Mouse (Mus musculus): ENCODE results near the gene Phc3. TPM values are rescaled to one million over a fixed set of nuclear protein-coding genes. Genes with fewer than 3 reads are reported as not detected.
"Not testable (repeated sequence)": the region's sequence is repeated elsewhere in the genome, so short reads cannot be mapped to it uniquely, and the experiment has no call there.

Phc3 gene
- polyA plus RNA-seq, 1 experiment from 2014 or later = 7.8 TPM

DNA sequence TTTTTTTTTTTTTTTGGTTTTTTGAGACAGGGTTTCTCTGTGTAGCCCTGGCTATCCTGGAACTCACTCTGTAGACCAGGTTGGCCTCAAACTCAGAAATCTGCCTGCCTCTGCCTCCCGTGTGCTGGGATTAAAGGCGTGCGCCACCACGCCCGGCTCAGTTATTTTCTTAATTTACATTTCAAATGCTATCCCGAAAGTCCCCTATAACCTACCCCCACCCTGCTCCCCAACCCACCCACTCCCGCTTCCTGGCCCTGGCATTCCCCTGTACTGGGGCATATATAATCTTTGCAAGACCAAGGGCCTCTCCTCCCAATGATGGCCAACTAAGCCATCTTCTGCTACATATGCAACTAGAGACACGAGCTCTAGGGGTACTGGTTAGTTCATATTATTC lies 109.6 kb downstream of the Phc3 start:
- not testable (repeated sequence) for H3K9me3 ChIP-seq; H3K27ac ChIP-seq; H3K4me2 ChIP-seq; H3K4me1 ChIP-seq; ATAC-seq (ENCODE audit: insufficient read depth, low FRiP score, low read depth); H3K9ac ChIP-seq; H3K27me3 ChIP-seq (replicated peaks); H3K4me3 ChIP-seq (replicated peaks); H3K36me3 ChIP-seq
- 92% methylated on average over 8 of the region's 8 CpGs for WGBS

DNA sequence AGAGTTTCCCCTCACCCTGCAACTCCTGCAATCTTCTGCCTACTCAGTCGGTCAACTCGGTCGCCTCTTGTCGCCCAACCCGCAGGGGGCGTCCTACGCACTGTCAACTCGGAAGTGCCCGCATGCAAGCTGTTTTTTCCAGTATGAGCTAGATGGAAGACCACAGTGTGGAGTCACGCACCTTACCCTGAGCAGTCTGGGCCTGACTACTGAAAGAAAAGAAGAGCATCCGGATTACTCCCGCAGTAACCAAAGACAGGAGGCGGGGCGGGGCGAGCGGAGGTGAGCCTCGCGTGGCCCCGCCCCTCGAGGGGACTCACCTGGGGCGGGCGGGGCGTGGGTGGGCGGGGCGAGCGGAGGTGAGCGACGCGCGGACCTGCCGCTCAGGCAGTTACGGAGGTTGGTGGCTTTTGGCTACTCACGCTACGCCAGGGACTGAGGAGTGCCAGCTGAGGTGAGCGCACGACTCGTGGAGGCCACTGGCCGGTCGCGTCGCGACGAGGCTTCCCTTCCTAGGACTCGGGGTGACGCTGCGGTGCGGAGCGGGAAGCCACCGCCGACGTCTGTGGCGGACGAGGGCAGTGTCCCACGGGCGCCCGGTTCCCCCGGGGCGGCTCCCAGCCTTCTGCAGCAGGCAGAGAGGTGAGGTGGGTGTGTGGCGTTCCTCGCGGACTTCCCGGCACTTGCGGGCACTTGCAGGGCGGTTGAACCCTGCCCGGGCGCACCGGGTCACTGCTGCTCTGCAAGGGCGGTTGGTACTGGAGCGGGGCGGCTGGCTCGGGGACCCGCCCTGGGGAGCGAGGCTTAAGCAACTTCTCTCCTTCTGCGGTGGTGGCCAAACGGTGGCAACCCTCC lies 113.4 kb downstream of the Phc3 start, which contains the start of gene Gpr160:
Gene Gpr160, plus strand, starts transcription at position 347 of the 855 bp plus-strand sequence.
- Histone ChIP-seq H3K9me3 (no peaks in the 10 kb centered on the region), H3K27ac (peak within 1 kb of the TSS; percentile 54; the same call in 1 of the 2 replicates), H3K4me3 (replicated peaks) (peak within 1 kb of the TSS; percentile 61), H3K4me2 (peak within 1 kb of the TSS; percentile 96), H3K9ac (peak within 1 kb of the TSS; percentile 49; the same call in 1 of the 2 replicates), H3K36me3 (no peaks in the 10 kb centered on the region), H3K4me1 (0 out of 2 replicates have a peak, but pooled peaks cover 3% of the 10 kb centered on the region), H3K27me3 (replicated peaks) (no peaks in the 10 kb centered on the region)
- WGBS = under 1% methylated on average over 74 of the region's 75 CpGs
- peak; percentile 93 for ATAC-seq (ENCODE audit: insufficient read depth, low FRiP score, low read depth)

DNA sequence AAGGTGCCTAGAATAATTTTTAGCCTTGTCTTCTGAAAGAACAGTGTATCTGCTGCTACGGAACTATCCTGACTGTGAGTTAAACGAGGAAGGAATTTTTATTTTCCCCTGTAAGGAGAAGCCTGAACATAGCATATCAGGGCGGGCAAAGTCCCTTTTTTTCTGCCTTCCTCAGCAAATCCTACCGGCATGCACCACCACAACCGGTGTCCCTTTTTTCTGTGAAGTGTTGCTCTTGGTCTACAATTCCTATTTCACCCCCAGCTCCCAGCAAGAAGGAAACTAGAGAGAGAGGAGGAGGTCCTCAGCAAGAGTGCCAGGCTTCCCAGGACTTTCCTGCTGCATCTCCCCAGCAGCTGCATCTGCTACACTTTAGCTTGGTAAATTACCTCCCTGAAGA lies 115.6 kb downstream of the Phc3 start:
- 80% methylated on average over 5 of the region's 5 CpGs for WGBS
- 0 out of 2 replicates have a peak, but pooled peaks cover 3% of the 10 kb centered on the region for H3K4me1 ChIP-seq
- no peaks in the 10 kb centered on the region for H3K36me3 ChIP-seq
- no peak for ATAC-seq (ENCODE audit: insufficient read depth, low FRiP score, low read depth)
- no peak overlapping the region for H3K4me2 ChIP-seq
- no peaks in the 10 kb centered on the region for H3K27me3 ChIP-seq (replicated peaks)
- H3K27ac ChIP-seq = no peak overlapping the region
- no peak overlapping the region for H3K9ac ChIP-seq
- no peak overlapping the region for H3K4me3 ChIP-seq (replicated peaks)
- no peaks in the 10 kb centered on the region for H3K9me3 ChIP-seq

DNA sequence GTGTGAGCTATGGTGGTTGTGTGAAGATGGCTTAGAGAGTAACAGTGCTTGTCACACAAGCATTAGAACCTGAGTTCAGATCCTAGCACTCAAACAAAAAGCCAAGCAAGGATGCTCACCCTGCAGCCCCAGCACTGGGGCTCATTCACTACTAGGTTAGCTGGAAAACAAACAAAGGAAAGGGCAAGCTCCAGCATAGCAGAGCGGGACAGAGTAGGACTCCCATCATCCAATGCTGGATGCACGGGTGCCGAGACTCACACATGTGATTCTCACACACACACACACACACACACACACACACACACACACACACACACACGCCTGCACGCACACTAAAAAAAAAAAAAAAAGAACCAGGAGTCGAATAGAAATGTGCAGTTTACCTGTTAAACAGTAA lies 117.8 kb downstream of the Phc3 start:
- H3K4me2 ChIP-seq = no peak overlapping the region
- 63% methylated on average over 5 of the region's 6 CpGs for WGBS
- no peak for ATAC-seq (ENCODE audit: insufficient read depth, low FRiP score, low read depth)

More for the DNA sequence above, 117.8 kb downstream of the Phc3 start:
- Histone ChIP-seq H3K4me3 (replicated peaks) (no peak overlapping the region), H3K4me1 (0 out of 2 replicates have a peak, but pooled peaks cover 3% of the 10 kb centered on the region), H3K9ac (no peak overlapping the region), H3K27ac (no peak overlapping the region), H3K27me3 (replicated peaks) (no peaks in the 10 kb centered on the region), H3K36me3 (no peaks in the 10 kb centered on the region), H3K9me3 (no peaks in the 10 kb centered on the region)

Other genes starting within 250 kb of the Phc3 start
- not detected in 2 replicates for gene Samd7, start 223.1 kb downstream of the Phc3 start, polyA plus RNA-seq (2015; fragmentation: Nextera tagmentation; extraction: Ambion mirVana)
- 78.6 and 86.7 TPM in 2 replicates for gene Sec62, start 176.5 kb downstream of the Phc3 start, polyA plus RNA-seq (2015; fragmentation: Nextera tagmentation; extraction: Ambion mirVana)
- 7.3 TPM in 2 replicates for gene Gpr160, start 113.5 kb downstream of the Phc3 start, polyA plus RNA-seq (2015; fragmentation: Nextera tagmentation; extraction: Ambion mirVana)
- gene Prkci, start 26.3 kb upstream of the Phc3 start, polyA plus RNA-seq (2015; fragmentation: Nextera tagmentation; extraction: Ambion mirVana) = 39.3 and 42.5 TPM in 2 replicates
- 19.3 and 21.6 TPM in 2 replicates for gene Skil, start 125.6 kb upstream of the Phc3 start, polyA plus RNA-seq (2015; fragmentation: Nextera tagmentation; extraction: Ambion mirVana)
- gene Cldn11, start 180.5 kb upstream of the Phc3 start, polyA plus RNA-seq (2015; fragmentation: Nextera tagmentation; extraction: Ambion mirVana) = 4.9 and 6.6 TPM in 2 replicates

All from stomach, embryonic 15.5 days (tissue).